Comparison of ENCODE assay signal across 19 mouse cellular contexts in the genomic region with DNA sequence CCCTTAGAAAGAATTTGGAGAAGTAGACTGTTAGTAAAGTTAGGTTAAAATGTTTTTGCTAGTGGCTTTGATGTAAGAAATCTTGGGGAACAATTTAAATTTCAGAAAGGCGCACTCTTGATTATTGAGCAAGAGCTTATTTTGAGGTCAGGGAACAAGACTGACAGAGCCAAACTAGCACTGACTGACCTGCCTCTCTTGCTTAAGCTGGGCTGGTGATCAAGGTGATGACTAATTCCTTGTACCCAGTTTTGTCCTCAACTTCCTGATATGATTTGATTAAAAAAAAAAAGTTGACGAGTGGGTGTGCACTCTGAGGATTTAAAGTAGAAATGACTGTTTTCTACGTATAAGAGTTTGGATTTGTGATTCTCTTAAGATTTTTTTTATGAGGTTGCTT.
DNase-seq lines count a peak whose midpoint lies in the region; ATAC-seq and TF ChIP-seq lines count a peak whose summit lies in the region.
"Had no signal": no experiment of that assay in that cellular context is flagged by ENCODE, and none has a peak within 500 bp of the region (broad histone marks: within the 10 kb centered on the region; RNA-seq: fewer than 3 reads in every experiment).

No protein-coding gene starts in this region.

- H3K4me3 ChIP-seq in stomach, postnatal 0 days (ENCODE audit: low read depth, low read length) = no peak overlapping the region
- H3K4me3 ChIP-seq: embryonic facial prominence, embryonic 13.5 days; liver, embryonic 13.5 days; midbrain, embryonic 10.5 days; stomach, embryonic 15.5 days had no signal

- WGBS in stomach, postnatal 0 days = 51% methylated on average over 3 of the region's 3 CpGs

- ATAC-seq in stomach, postnatal 0 days (ENCODE audit: low FRiP score, low TSS enrichment) = peak; percentile 53; the same call in 1 of the 2 replicates
- ATAC-seq: forebrain, postnatal 0 days had no signal

- no peaks in the 10 kb centered on the region for H3K27me3 ChIP-seq in stomach, postnatal 0 days (ENCODE audit: control insufficient read depth, insufficient read depth, low read length)
- H3K27me3 ChIP-seq: embryonic facial prominence, embryonic 13.5 days; liver, embryonic 13.5 days; stomach, embryonic 15.5 days had no signal

- peak; percentile 23 for DNase-seq in adrenal gland, postnatal 10 days
- DNase-seq in adrenal gland, postnatal 25 days = no peak
- peak; percentile 47 for DNase-seq in heart, adult 8-10 months (ENCODE audit: low spot score)
- DNase-seq in heart, postnatal 25 days (ENCODE audit: low spot score) = no peak
- DNase-seq in lung, postnatal 36 days = peak; percentile 69
- no peak for DNase-seq in lung, postnatal 14 days
- no peak for DNase-seq in stomach, postnatal 0 days (ENCODE audit: low spot score)
- no peak for DNase-seq in spleen, postnatal 4 days (ENCODE audit: low spot score in 2 of 2)
- DNase-seq: B cell, adult 2 months; cerebellum, postnatal 14 days; forebrain, postnatal 0 days; heart, postnatal 14 days; liver, embryonic 13.5 days; right cerebral cortex, postnatal 14 days had no signal

- no peak for TF ChIP-seq CTCF in stomach, postnatal 0 days (IDR thresholded peaks at IDR 0.05; ENCODE audit: low read depth)

- H3K4me1 ChIP-seq in stomach, postnatal 0 days (replicated peaks; ENCODE audit: control insufficient read depth, insufficient read depth) = no peaks in the 10 kb centered on the region
- H3K4me1 ChIP-seq: liver, embryonic 13.5 days; midbrain, embryonic 10.5 days; stomach, embryonic 15.5 days had no signal

- no peak for TF ChIP-seq EP300 in stomach, postnatal 0 days (optimal IDR thresholded peaks at IDR 0.05)

- intact Hi-C loops in heart, postnatal 25 days (cut with DNase I) = no loop called here

- H3K9ac ChIP-seq in stomach, postnatal 0 days (ENCODE audit: low read length) = no peak overlapping the region
- H3K9ac ChIP-seq: embryonic facial prominence, embryonic 13.5 days; forebrain, postnatal 0 days; hindbrain, embryonic 14.5 days; liver, embryonic 13.5 days; stomach, embryonic 15.5 days had no signal

- H3K4me2 ChIP-seq in stomach, postnatal 0 days (replicated peaks; ENCODE audit: low read depth) = no peak overlapping the region
- H3K4me2 ChIP-seq: embryonic facial prominence, embryonic 13.5 days; heart, embryonic 11.5 days; hindbrain, embryonic 14.5 days; liver, embryonic 13.5 days; stomach, embryonic 15.5 days had no signal

- H3K27ac ChIP-seq in stomach, postnatal 0 days (replicated peaks) = no peak overlapping the region
- H3K27ac ChIP-seq: embryonic facial prominence, embryonic 13.5 days; hindbrain, embryonic 14.5 days; liver, embryonic 13.5 days; midbrain, embryonic 10.5 days; stomach, embryonic 15.5 days had no signal

- H3K9me3 ChIP-seq in stomach, postnatal 0 days (ENCODE audit: control insufficient read depth, low read length) = no peaks in the 10 kb centered on the region
- H3K9me3 ChIP-seq: embryonic facial prominence, embryonic 13.5 days; liver, embryonic 13.5 days; midbrain, embryonic 10.5 days; stomach, embryonic 15.5 days had no signal

- no peaks in the 10 kb centered on the region for H3K36me3 ChIP-seq in stomach, postnatal 0 days (ENCODE audit: control insufficient read depth, insufficient read depth, low read length)
- H3K36me3 ChIP-seq: embryonic facial prominence, embryonic 13.5 days; liver, embryonic 13.5 days; midbrain, embryonic 10.5 days; stomach, embryonic 15.5 days had no signal

Comparison
In these comparisons a context has a peak if more than half of its experiments do, and no peak if none do; other contexts are left out.
1. DNase-seq: peak in adrenal gland, postnatal 10 days (single experiment), heart, adult 8-10 months (single experiment) and lung, postnatal 36 days (single experiment); none in adrenal gland, postnatal 25 days (single experiment), heart, postnatal 25 days (single experiment), lung, postnatal 14 days (single experiment), stomach, postnatal 0 days (single experiment) and spleen, postnatal 4 days (0 of 2).